Mouse (Mus musculus): Measurements from ENCODE around the gene 2200002J24Rik.
A peak's percentile ranks its signal among the peaks of the same experiment; 100 is the strongest.

GRCm38 (mm10) chr7:30747525-30748204, 48.9 kb downstream of the 2200002J24Rik start:
- no peak for TF ChIP-seq EP300 (optimal IDR thresholded peaks at IDR 0.05)
- TF ChIP-seq CTCF (IDR thresholded peaks at IDR 0.05; ENCODE audit: low read depth) = peak; percentile 35
